Mouse (Mus musculus) stomach, embryonic 16.5 days (tissue): ENCODE results near the gene Atp6v0e. TPM values are rescaled to one million over a fixed set of nuclear protein-coding genes. Genes with fewer than 3 reads are reported as not detected.

Source experiments
- ATAC-seq: fragments of 200-750 bp; cut with Nextera tagmentation; 2 replicates; pipeline ENCODE4 v1.8.0; 2017; ENCODE audit warnings: moderate number of reproducible peaks, moderate TSS enrichment; ENCODE audit not compliant: insufficient read depth, low FRiP score
- H3K27ac ChIP-seq: fragments of 300-500 bp; sonication (generic); 2 replicates; pipeline ENCODE4 v1.5.1; 2014; ENCODE audit warnings: low read length
- H3K27me3 ChIP-seq: fragments of 300-500 bp; sonication (generic); 2 replicates; pipeline ENCODE4 v1.6.1; 2014; ENCODE audit warnings: low read length, control low read depth, mixed read lengths; ENCODE audit not compliant: control insufficient read depth, insufficient read depth
- H3K36me3 ChIP-seq: fragments of 300-500 bp; sonication (generic); 2 replicates; pipeline ENCODE4 v1.6.1; 2014; ENCODE audit warnings: low read length; ENCODE audit not compliant: control insufficient read depth, insufficient read depth
- H3K4me1 ChIP-seq: fragments of 300-500 bp; sonication (generic); 2 replicates; pipeline ENCODE4 v1.6.1; 2014; ENCODE audit warnings: low read length, control low read depth, mixed read lengths; ENCODE audit not compliant: control insufficient read depth, insufficient read depth
- H3K4me2 ChIP-seq: fragments of 300-500 bp; sonication (generic); 2 replicates; pipeline ENCODE4 v1.6.1; 2014; ENCODE audit warnings: low read depth, low read length, mixed read lengths
- H3K4me3 ChIP-seq: fragments of 300-500 bp; sonication (generic); replicated peaks from 2 replicates; pipeline ENCODE4 v1.5.1; 2014; ENCODE audit warnings: mild to moderate bottlenecking, low read length
- H3K9ac ChIP-seq: fragments of 300-500 bp; sonication (generic); 2 replicates; pipeline ENCODE4 v1.6.1; 2014; ENCODE audit warnings: low read length
- H3K9me3 ChIP-seq: fragments of 300-500 bp; sonication (generic); replicated peaks from 2 replicates; pipeline ENCODE4 v1.6.1; 2016; ENCODE audit warnings: low read length, control low read depth; ENCODE audit not compliant: control insufficient read depth
- WGBS: fragments of 180-500 bp; shearing (Covaris S2); extraction: QIAGEN DNeasy Blood & Tissue Kit; methylation state at CpG from one replicate; pipeline ENCODE4 v1.1.7; 2014; 5-methylcytosine and 5-hydroxymethylcytosine counted together
- polyA plus RNA-seq: library from polyadenylated mRNA; unstranded; fragments of >200 nt; fragmentation: Nextera tagmentation; extraction: Ambion mirVana; gene quantifications from 2 replicates; pipeline ENCODE4 v1.2.1, GENCODE M21; 2015

The Atp6v0e gene
- polyA plus RNA-seq, 1 experiment from 2014 or later: 231 TPM

DNA sequence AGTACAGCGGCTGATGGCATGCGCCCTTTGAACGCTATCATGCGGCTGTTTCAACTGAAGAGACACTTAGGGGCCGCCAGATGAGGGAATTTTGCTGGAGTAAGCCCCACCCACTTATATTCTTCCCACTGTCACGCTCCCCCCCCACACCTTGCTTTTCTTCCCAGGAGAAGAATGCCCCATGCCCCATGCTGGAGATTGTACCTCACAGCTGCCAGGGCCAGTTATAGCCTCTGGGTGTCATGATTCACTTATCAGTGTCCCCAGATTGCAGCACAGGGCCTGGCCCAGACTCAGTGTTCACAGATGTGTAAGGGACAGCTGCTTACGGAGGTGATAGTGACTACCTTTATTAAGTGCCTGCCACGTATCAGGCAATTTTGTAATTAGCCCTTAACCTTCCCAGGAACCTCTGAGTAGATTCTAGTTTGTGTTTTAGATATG lies 17.6 kb upstream of the Atp6v0e start:
- no peak overlapping the region for H3K27ac ChIP-seq
- H3K36me3 ChIP-seq: peaks cover 18% of the 10 kb centered on the region
- H3K9me3 ChIP-seq: no peaks in the 10 kb centered on the region
- 90% methylated on average over 8 of the region's 8 CpGs for WGBS
- no peak overlapping the region for H3K4me3 ChIP-seq
- H3K27me3 ChIP-seq: no peaks in the 10 kb centered on the region
- no peak overlapping the region for H3K4me2 ChIP-seq
- no peak overlapping the region for H3K9ac ChIP-seq
- no peak for ATAC-seq
- H3K4me1 ChIP-seq: no peaks in the 10 kb centered on the region

- 57% methylated on average over 13 of the region's 13 CpGs for WGBS
- H3K36me3 ChIP-seq: peaks cover 8% of the 10 kb centered on the region; the same call in 1 of the 2 replicates
- peak; percentile 18; the same call in 1 of the 2 replicates for ATAC-seq
- H3K27ac ChIP-seq: peak overlapping the region; percentile 25; the same call in 1 of the 2 replicates
- no peaks in the 10 kb centered on the region for H3K9me3 ChIP-seq
- no peaks in the 10 kb centered on the region for H3K4me1 ChIP-seq
- H3K27me3 ChIP-seq: no peaks in the 10 kb centered on the region
- H3K4me2 ChIP-seq: no peak overlapping the region
- H3K9ac ChIP-seq: no peak overlapping the region
- H3K4me3 ChIP-seq: no peak overlapping the region
These were observed 15.7 kb upstream of the Atp6v0e start for GRCm38 (mm10) chr17:26647283-26647682.

- WGBS: 87% methylated on average over 4 of the region's 4 CpGs
- H3K4me1 ChIP-seq: no peaks in the 10 kb centered on the region
- H3K4me3 ChIP-seq: no peak overlapping the region
- no peak overlapping the region for H3K4me2 ChIP-seq
- H3K9me3 ChIP-seq: no peaks in the 10 kb centered on the region
- H3K27ac ChIP-seq: no peak overlapping the region
- H3K36me3 ChIP-seq: peaks cover 6% of the 10 kb centered on the region
- no peaks in the 10 kb centered on the region for H3K27me3 ChIP-seq
- no peak for ATAC-seq
- H3K9ac ChIP-seq: no peak overlapping the region
These were observed 13.5 kb upstream of the Atp6v0e start for GRCm38 (mm10) chr17:26649565-26649964.

DNA sequence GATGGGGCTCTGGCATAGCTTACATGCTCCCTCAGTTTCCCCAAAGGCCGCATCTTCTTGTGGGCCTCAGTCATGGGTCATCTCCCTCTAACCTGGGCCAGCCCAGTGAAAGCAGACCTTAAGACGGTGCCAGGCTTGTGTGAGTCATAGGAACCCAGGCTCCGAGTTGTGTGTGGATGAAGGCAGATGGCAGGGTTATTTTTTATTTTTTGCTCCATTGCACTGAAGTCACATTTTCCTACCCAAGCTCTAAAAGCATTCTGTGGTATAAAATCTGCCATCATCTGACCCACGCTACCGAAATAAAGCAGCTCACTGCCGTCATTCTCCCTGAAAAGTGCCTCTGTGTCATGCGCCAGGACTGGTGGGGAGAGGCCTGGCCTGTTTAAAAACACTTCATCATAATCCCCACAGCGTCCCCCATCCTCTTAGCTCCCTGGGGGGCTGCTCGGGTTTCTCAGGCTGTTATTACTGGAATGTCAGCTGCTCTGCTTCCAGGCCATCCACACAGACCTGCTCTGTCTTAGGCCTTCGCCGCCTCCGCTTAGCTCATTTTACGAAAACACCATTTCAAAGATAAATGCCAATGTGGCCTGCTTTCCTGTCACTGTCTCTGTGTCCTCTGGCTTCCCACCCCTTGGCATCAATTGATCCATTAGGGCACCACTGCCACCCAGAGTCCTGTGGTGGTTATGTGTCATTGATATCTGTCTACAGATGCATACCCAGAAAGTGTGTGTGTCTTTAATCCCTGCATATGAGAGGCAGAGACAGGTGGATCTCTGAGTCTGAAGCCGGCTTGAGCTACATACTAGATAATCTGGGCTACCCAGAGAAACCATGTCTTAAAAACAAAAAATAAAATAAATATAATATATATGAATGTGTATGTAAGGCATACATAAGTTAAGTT lies 12.3 kb upstream of the Atp6v0e start:
- Histone ChIP-seq H3K9me3 (no peaks in the 10 kb centered on the region), H3K4me3 (no peak overlapping the region), H3K9ac (no peak overlapping the region), H3K36me3 (peaks cover 13% of the 10 kb centered on the region), H3K4me1 (no peaks in the 10 kb centered on the region), H3K27me3 (no peaks in the 10 kb centered on the region), H3K4me2 (no peak overlapping the region), H3K27ac (no peak overlapping the region)
- ATAC-seq: no peak
- WGBS: 73% methylated on average over 14 of the region's 14 CpGs

DNA sequence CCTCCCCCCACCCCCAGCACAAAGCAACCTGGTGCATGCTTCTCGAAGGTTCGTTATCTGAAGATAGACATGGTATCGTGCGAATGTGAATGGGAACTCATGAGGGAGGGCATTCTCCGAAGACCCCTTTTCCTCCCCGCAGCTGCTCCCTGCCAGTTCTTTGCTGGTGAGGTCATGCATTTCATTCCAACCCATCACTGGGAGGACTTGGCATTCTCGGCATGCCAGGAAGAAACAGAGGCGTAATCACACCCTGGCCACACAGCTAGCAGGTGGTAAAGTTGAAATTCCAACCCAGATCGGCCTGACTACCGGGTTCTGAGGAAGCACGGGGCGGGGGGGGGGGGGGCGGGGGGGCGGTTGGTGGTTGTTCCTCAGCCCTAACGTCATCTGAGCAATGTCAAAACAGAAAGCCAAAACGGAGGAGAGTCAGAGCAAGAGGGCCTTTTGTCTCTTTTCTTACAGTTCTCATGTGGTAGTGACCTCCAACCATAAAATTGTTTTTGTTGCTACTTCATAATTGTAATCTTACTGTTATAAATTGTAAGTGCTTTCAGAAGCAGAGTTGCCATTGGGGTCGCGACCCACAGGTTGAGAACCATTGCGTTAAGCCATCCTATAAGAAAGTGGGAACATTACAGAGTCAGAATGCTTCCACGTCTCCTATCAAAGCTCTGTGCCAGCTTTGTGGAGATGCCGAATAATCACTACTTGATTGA lies 4.0 kb upstream of the Atp6v0e start:
- no peak for ATAC-seq
- Histone ChIP-seq H3K4me2 (no peak overlapping the region), H3K27me3 (no peaks in the 10 kb centered on the region), H3K4me3 (no peak overlapping the region), H3K27ac (no peak overlapping the region), H3K36me3 (peaks cover 13% of the 10 kb centered on the region), H3K4me1 (peaks cover 7% of the 10 kb centered on the region; the same call in 1 of the 2 replicates), H3K9ac (no peak overlapping the region), H3K9me3 (no peaks in the 10 kb centered on the region)
- WGBS: 35% methylated on average over 18 of the region's 21 CpGs

DNA sequence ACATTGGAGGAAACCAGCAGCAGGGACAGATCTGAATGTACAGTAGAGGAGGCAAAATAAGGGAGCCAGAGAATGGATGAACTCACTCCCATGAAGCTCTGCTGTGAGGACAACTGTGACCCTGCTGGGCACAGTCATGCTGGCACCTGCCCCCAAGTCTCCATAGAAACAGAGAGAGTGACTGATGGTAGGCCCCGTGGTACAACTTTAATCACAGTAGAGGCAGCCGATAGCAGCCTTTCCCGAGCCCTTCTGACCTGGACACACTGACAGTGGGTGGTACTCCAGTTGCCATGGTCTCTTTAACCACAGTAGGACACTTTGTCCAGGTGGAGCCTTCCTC lies 3.5 kb upstream of the Atp6v0e start:
- Histone ChIP-seq H3K27me3 (no peaks in the 10 kb centered on the region), H3K36me3 (peaks cover 7% of the 10 kb centered on the region), H3K27ac (no peak overlapping the region), H3K4me2 (no peak overlapping the region), H3K4me3 (no peak overlapping the region), H3K9me3 (no peaks in the 10 kb centered on the region), H3K9ac (no peak overlapping the region), H3K4me1 (peaks cover 7% of the 10 kb centered on the region; the same call in 1 of the 2 replicates)
- 55% methylated on average over 3 of the region's 3 CpGs for WGBS
- ATAC-seq: no peak

DNA sequence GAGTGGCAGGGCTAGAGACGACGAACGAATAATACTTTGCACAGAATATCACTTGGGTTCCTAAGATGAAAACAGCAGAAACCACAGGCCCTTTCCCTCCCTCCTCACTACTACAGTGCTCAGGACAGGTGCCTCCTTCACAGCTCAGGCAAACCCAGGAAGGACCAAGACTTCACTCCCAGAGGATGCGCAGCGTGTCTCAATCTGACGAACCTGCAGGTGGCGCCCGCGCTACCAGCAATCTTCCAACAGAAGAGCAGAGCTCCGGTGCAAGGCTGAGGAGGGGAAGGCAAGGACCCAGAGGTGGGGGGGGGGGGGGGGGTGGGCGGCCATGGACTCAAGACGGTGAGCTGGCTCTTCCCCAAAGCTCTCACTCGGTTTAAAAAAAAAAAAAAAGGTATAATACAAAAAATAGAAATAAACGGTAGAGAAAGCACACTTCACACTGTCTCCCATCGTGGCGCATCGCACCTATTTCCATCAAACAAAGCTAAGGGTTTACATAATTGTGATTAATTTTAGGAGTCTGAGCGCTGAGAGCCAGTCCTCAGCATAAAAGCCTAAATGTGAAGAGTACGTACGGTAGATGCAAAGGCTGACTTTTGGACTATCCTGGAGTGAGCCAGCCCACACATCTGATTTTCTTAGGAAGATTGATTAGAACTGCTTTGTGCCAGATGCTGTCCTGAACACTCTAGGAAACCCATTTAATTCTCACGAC lies 2.7 kb upstream of the Atp6v0e start:
- Histone ChIP-seq H3K4me3 (no peak overlapping the region), H3K9ac (no peak overlapping the region), H3K27ac (no peak overlapping the region), H3K36me3 (0 out of 2 replicates have a peak, but pooled peaks cover 3% of the 10 kb centered on the region), H3K27me3 (no peaks in the 10 kb centered on the region), H3K4me2 (peak overlapping the region; percentile 32), H3K9me3 (no peaks in the 10 kb centered on the region), H3K4me1 (peaks cover 7% of the 10 kb centered on the region; the same call in 1 of the 2 replicates)
- ATAC-seq: 0 out of 2 replicates have a peak, but pooled peaks have one; percentile 12
- 21% methylated on average over 20 of the region's 21 CpGs for WGBS

GRCm38 (mm10) chr17:26662204-26662603 lies 827 bp upstream of the Atp6v0e start:
- H3K27me3 ChIP-seq: no peaks in the 10 kb centered on the region
- H3K9me3 ChIP-seq: no peaks in the 10 kb centered on the region
- peaks cover 7% of the 10 kb centered on the region; the same call in 1 of the 2 replicates for H3K4me1 ChIP-seq
- no peak overlapping the region for H3K27ac ChIP-seq
- no peak overlapping the region for H3K4me2 ChIP-seq
- no peak for ATAC-seq
- no peaks in the 10 kb centered on the region for H3K36me3 ChIP-seq
- 76% methylated on average over 5 of the region's 5 CpGs for WGBS
- no peak overlapping the region for H3K4me3 ChIP-seq
- H3K9ac ChIP-seq: no peak overlapping the region
